Mouse (Mus musculus): ENCODE measurements around the gene Ccdc84. TPM values are rescaled to one million over a fixed set of nuclear protein-coding genes. Genes with fewer than 3 reads are reported as not detected.

Ccdc84 gene
- polyA plus RNA-seq, 1 experiment from 2014 or later = 23.1 TPM

GRCm38 (mm10) chr9:44401081-44401480 lies 17.3 kb downstream of the Ccdc84 start:
- Histone ChIP-seq H3K27ac (no peak overlapping the region), H3K27me3 (ENCODE audit: low read depth, poor library complexity, severe bottlenecking) (peaks cover 12% of the 10 kb centered on the region; the same call in 1 of the 2 replicates), H3K4me1 (peaks cover 22% of the 10 kb centered on the region), H3K4me3 (no peak overlapping the region), H3K9me3 (replicated peaks) (no peaks in the 10 kb centered on the region), H3K36me3 (peaks cover 70% of the 10 kb centered on the region)
- 93% methylated on average over 4 of the region's 4 CpGs for WGBS
- DNase-seq (ENCODE audit: low spot score) = no peak

GRCm38 (mm10) chr9:44399795-44400114 lies 18.6 kb downstream of the Ccdc84 start:
- H3K27ac ChIP-seq = no peak overlapping the region
- H3K9me3 ChIP-seq (replicated peaks) = no peaks in the 10 kb centered on the region
- 92% methylated on average over 6 of the region's 6 CpGs for whole genome bisulfite sequencing
- H3K4me3 ChIP-seq = no peak overlapping the region
- H3K4me1 ChIP-seq = peaks cover 21% of the 10 kb centered on the region
- H3K27me3 ChIP-seq (ENCODE audit: low read depth, poor library complexity, severe bottlenecking) = peaks cover 12% of the 10 kb centered on the region; the same call in 1 of the 2 replicates
- H3K36me3 ChIP-seq = peaks cover 61% of the 10 kb centered on the region
- no peak for DNase-seq (ENCODE audit: low spot score)

GRCm38 (mm10) chr9:44399114-44399794 lies 19.1 kb downstream of the Ccdc84 start:
- peaks cover 56% of the 10 kb centered on the region for H3K36me3 ChIP-seq
- no peak overlapping the region for H3K27ac ChIP-seq
- WGBS = 86% methylated on average over 13 of the region's 13 CpGs
- H3K9me3 ChIP-seq (replicated peaks) = no peaks in the 10 kb centered on the region
- no peak for DNase-seq (ENCODE audit: low spot score)
- no peak overlapping the region for H3K4me3 ChIP-seq
- H3K4me1 ChIP-seq = peaks cover 21% of the 10 kb centered on the region
- peaks cover 12% of the 10 kb centered on the region; the same call in 1 of the 2 replicates for H3K27me3 ChIP-seq (ENCODE audit: low read depth, poor library complexity, severe bottlenecking)

- H3K27ac ChIP-seq = no peak overlapping the region
- no peak for DNase-seq (ENCODE audit: low spot score)
- WGBS = 80% methylated on average over 9 of the region's 9 CpGs
- peaks cover 12% of the 10 kb centered on the region; the same call in 1 of the 2 replicates for H3K27me3 ChIP-seq (ENCODE audit: low read depth, poor library complexity, severe bottlenecking)
- H3K4me3 ChIP-seq = no peak overlapping the region
- H3K36me3 ChIP-seq = peaks cover 49% of the 10 kb centered on the region
- H3K9me3 ChIP-seq (replicated peaks) = no peaks in the 10 kb centered on the region
- peaks cover 21% of the 10 kb centered on the region for H3K4me1 ChIP-seq
These were observed 19.8 kb downstream of the Ccdc84 start for GRCm38 (mm10) chr9:44398551-44398950.

GRCm38 (mm10) chr9:44398087-44398486 lies 20.3 kb downstream of the Ccdc84 start:
- no peak for DNase-seq (ENCODE audit: low spot score)
- Histone ChIP-seq H3K9me3 (replicated peaks) (no peaks in the 10 kb centered on the region), H3K27ac (no peak overlapping the region), H3K36me3 (peaks cover 45% of the 10 kb centered on the region), H3K4me1 (peaks cover 21% of the 10 kb centered on the region), H3K27me3 (ENCODE audit: low read depth, poor library complexity, severe bottlenecking) (peaks cover 12% of the 10 kb centered on the region; the same call in 1 of the 2 replicates), H3K4me3 (peak overlapping the region; percentile 84)
- WGBS = 21% methylated on average over 4 of the region's 4 CpGs

- Histone ChIP-seq H3K4me1 (peaks cover 21% of the 10 kb centered on the region), H3K36me3 (peaks cover 44% of the 10 kb centered on the region), H3K27ac (peak within 1 kb of the TSS; percentile 86), H3K27me3 (ENCODE audit: low read depth, poor library complexity, severe bottlenecking) (peaks cover 12% of the 10 kb centered on the region; the same call in 1 of the 2 replicates), H3K9me3 (replicated peaks) (no peaks in the 10 kb centered on the region), H3K4me3 (peak within 1 kb of the TSS; percentile 84)
- WGBS = under 1% methylated on average over 43 of the region's 43 CpGs
- peak; percentile 85 for DNase-seq (ENCODE audit: low spot score)
These were observed 21.5 kb downstream of the Ccdc84 start, which contains the start of gene Slc37a4 for GRCm38 (mm10) chr9:44396684-44397411. Slc37a4 (plus strand) TSS chr9:44396852.

GRCm38 (mm10) chr9:44391466-44391865 lies 26.9 kb downstream of the Ccdc84 start:
- 47% methylated on average over 4 of the region's 4 CpGs for WGBS
- Histone ChIP-seq H3K4me3 (no peak overlapping the region), H3K9me3 (replicated peaks) (no peaks in the 10 kb centered on the region), H3K36me3 (peaks cover 65% of the 10 kb centered on the region), H3K27ac (no peak overlapping the region), H3K4me1 (no peaks in the 10 kb centered on the region), H3K27me3 (ENCODE audit: low read depth, poor library complexity, severe bottlenecking) (no peaks in the 10 kb centered on the region)
- peak; percentile 75 for DNase-seq (ENCODE audit: low spot score)

- H3K27ac ChIP-seq = no peak overlapping the region
- no peaks in the 10 kb centered on the region for H3K4me1 ChIP-seq
- 67% methylated on average over 8 of the region's 8 CpGs for WGBS
- peak; percentile 56 for DNase-seq (ENCODE audit: low spot score)
- H3K9me3 ChIP-seq (replicated peaks) = no peaks in the 10 kb centered on the region
- H3K36me3 ChIP-seq = peaks cover 87% of the 10 kb centered on the region
- no peak overlapping the region for H3K4me3 ChIP-seq
- H3K27me3 ChIP-seq (ENCODE audit: low read depth, poor library complexity, severe bottlenecking) = no peaks in the 10 kb centered on the region
These were observed 29.1 kb downstream of the Ccdc84 start for GRCm38 (mm10) chr9:44389273-44389672.

- Histone ChIP-seq H3K4me1 (no peaks in the 10 kb centered on the region), H3K36me3 (peaks cover 99% of the 10 kb centered on the region), H3K27ac (no peak overlapping the region), H3K27me3 (ENCODE audit: low read depth, poor library complexity, severe bottlenecking) (no peaks in the 10 kb centered on the region), H3K9me3 (replicated peaks) (no peaks in the 10 kb centered on the region), H3K4me3 (no peak overlapping the region)
- 82% methylated on average over 3 of the region's 3 CpGs for WGBS
- DNase-seq (ENCODE audit: low spot score) = no peak
These were observed 31.1 kb downstream of the Ccdc84 start for GRCm38 (mm10) chr9:44387221-44387620.

- Histone ChIP-seq H3K4me3 (no peak overlapping the region), H3K9me3 (replicated peaks) (no peaks in the 10 kb centered on the region), H3K27me3 (ENCODE audit: low read depth, poor library complexity, severe bottlenecking) (no peaks in the 10 kb centered on the region), H3K36me3 (peaks cover 93% of the 10 kb centered on the region), H3K4me1 (peaks cover 16% of the 10 kb centered on the region), H3K27ac (no peak overlapping the region)
- 92% methylated on average over 13 of the region's 13 CpGs for WGBS
- no peak for DNase-seq (ENCODE audit: low spot score)
These were observed 33.8 kb downstream of the Ccdc84 start for GRCm38 (mm10) chr9:44384596-44384995.

- Histone ChIP-seq H3K27me3 (ENCODE audit: low read depth, poor library complexity, severe bottlenecking) (no peaks in the 10 kb centered on the region), H3K9me3 (replicated peaks) (no peaks in the 10 kb centered on the region), H3K4me1 (peaks cover 21% of the 10 kb centered on the region), H3K4me3 (peak overlapping the region; percentile 77), H3K27ac (peak overlapping the region; percentile 91), H3K36me3 (peaks cover 45% of the 10 kb centered on the region)
- WGBS = 10% methylated on average over 15 of the region's 15 CpGs
- no peak for DNase-seq (ENCODE audit: low spot score)
These were observed 38.5 kb downstream of the Ccdc84 start for GRCm38 (mm10) chr9:44379862-44380261.

GRCm38 (mm10) chr9:44379054-44379834 lies 39.1 kb downstream of the Ccdc84 start, which contains the start of gene Hyou1:
Hyou1 (plus strand) TSS chr9:44379490.
- peak within 1 kb of the TSS; percentile 91 for H3K27ac ChIP-seq
- under 1% methylated on average over 83 of the region's 83 CpGs for WGBS
- peaks cover 21% of the 10 kb centered on the region for H3K4me1 ChIP-seq
- no peaks in the 10 kb centered on the region for H3K27me3 ChIP-seq (ENCODE audit: low read depth, poor library complexity, severe bottlenecking)
- no peaks in the 10 kb centered on the region for H3K9me3 ChIP-seq (replicated peaks)
- H3K36me3 ChIP-seq = peaks cover 39% of the 10 kb centered on the region
- H3K4me3 ChIP-seq = peak within 1 kb of the TSS; percentile 77
- DNase-seq (ENCODE audit: low spot score) = peak; percentile 100

Data from limb, embryonic 10.5 days (tissue).